Mouse (Mus musculus): ENCODE data around the gene Hhatl. TPM values are rescaled to one million over a fixed set of nuclear protein-coding genes. Genes with fewer than 3 reads are reported as not detected.
A peak's percentile ranks its signal among the peaks of the same experiment; 100 is the strongest.

The Hhatl gene
- 100 to 1,000 TPM; 164 to 169 TPM for total RNA-seq (2021)
- long read RNA-seq, experiment 1, transcript Hhatl-201 (12 exons, 1,870 nt) = major isoform, 127 of 309 reads
- long read RNA-seq, experiment 1, partial matches to known transcripts = 89 of 309 reads
- long read RNA-seq, experiment 1, other reads (novel, unspliced or antisense) = 93 of 309 reads
- long read RNA-seq, experiment 2, transcript Hhatl-201 (12 exons, 1,870 nt) = major isoform, 193 of 375 reads
- long read RNA-seq, experiment 2, partial matches to known transcripts = 104 of 375 reads
- long read RNA-seq, experiment 2, other reads (novel, unspliced or antisense) = 78 of 375 reads

GRCm38 (mm10) chr9:121791757-121792521 lies at the start of gene Hhatl:
Gene Hhatl, minus strand, starts transcription at chr9:121792507.
- peak; percentile 47 to 51 for DNase-seq (ENCODE audit: low spot score in 2 of 2)

GRCm38 (mm10) chr9:121839622-121839965 lies 47.3 kb upstream of the Hhatl start:
- no peak for DNase-seq (ENCODE audit: low spot score in 2 of 2)

- peak in 1 of 2 experiments; percentile 75 for DNase-seq (ENCODE audit: low spot score in 2 of 2)
Observed at GRCm38 (mm10) chr9:121838829-121839621, 46.7 kb upstream of the Hhatl start, which contains the start of gene Ccdc13. Gene Ccdc13, minus strand, starts transcription at chr9:121839461.

- DNase-seq (ENCODE audit: low spot score in 2 of 2) = no peak
Observed at GRCm38 (mm10) chr9:121838008-121838407, 45.7 kb upstream of the Hhatl start.

DNA sequence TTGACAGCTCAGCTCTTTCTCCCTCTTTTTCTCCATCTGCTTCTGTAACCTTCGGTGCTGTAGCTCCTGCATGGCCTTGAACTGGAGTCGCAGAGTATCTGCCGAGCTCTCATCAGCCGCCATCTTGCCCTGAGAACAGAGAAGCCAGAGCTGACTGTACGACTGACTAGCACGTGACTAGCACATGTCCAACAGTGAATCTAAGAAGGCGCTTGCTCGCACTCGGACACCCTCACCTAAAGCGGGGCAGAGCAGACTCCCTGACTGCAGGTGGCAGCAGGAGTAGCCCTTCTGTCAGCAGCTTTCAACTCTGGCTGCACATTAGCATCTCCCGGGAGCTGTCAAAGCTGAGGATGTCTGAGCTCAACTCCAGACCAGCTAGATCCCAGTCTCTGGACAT lies 41.5 kb upstream of the Hhatl start:
- DNase-seq (ENCODE audit: low spot score in 2 of 2) = no peak

DNA sequence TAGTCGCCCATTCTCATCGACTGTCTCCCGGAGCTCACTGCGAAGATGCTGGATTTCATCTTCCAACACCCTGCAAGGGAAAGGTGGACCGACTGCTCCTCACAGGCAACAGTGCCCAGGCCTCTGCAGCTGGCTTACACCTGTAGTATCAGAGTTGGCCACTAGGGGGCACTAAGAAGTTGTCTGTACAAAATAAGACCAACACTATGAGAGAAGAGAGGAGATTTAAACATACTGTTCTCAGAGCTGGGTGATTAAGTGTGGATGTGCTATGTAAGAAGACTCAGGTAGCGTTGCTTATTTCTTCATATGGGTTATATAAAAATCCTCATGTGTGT lies 38.6 kb upstream of the Hhatl start:
- DNase-seq (ENCODE audit: low spot score in 2 of 2) = peak; percentile 68 to 82

DNA sequence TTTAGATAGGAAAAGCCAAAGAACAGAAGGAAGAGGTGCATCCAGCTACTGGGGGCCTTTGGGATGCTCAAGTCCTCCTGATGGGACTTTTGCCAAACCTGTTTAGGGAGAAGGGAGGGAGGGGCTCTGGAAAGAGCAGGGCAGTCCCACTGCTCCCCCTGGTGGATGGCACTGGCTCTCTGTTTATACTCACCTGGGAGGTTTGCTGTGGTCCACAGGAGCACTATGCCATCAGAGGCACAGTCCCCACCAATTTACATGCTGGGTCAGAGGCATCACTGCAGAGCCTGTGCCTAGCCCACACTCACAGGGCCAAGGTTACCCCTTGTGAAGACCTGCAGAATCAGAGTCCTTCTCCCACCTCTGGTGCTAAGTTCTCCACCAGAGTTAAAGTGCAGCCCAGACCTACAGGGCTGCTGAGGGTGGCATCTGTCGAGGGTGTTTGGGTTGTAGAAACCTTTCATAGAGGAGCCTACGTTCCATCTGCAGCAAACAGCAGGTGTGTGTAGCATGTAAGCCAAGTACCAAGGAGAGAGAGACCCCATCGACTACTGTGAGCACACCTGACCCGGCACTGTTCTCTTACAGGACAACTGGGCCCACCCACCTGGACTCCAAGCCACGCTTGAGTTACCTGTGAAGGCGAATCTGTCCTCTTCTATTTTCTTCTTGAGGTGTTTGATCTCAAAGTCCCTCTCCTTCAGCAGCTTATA lies 38.1 kb upstream of the Hhatl start:
- no peak for DNase-seq (ENCODE audit: low spot score in 2 of 2)

- no peak for DNase-seq (ENCODE audit: low spot score in 2 of 2)
Observed at GRCm38 (mm10) chr9:121829270-121829992, 37.1 kb upstream of the Hhatl start.

- DNase-seq (ENCODE audit: low spot score in 2 of 2) = no peak
Observed at GRCm38 (mm10) chr9:121828314-121828713, 36.0 kb upstream of the Hhatl start.

- no peak for DNase-seq (ENCODE audit: low spot score in 2 of 2)
Observed at GRCm38 (mm10) chr9:121826356-121826755, 34.0 kb upstream of the Hhatl start.

DNA sequence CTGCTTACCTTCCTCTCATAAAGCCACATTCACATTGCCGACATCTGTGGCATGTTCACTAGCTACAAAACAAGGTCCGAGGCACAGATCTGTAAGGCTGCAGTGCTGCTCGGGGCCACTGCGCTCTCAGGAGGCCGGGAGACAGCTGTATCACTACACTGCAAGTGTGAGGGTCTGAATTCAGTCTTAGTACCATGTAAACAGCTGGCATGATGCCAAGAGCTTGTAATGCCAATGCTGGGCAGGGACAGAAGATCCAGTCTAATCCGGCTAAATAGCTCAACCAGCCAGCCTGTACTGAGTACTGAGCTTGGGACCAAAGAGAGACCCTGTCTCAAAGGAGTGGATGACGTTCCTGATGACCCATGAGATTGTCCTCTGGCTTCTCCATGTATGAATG lies 31.7 kb upstream of the Hhatl start:
- no peak for DNase-seq (ENCODE audit: low spot score in 2 of 2)

- DNase-seq (ENCODE audit: low spot score in 2 of 2) = no peak
Observed at GRCm38 (mm10) chr9:121823051-121823450, 30.7 kb upstream of the Hhatl start.

DNA sequence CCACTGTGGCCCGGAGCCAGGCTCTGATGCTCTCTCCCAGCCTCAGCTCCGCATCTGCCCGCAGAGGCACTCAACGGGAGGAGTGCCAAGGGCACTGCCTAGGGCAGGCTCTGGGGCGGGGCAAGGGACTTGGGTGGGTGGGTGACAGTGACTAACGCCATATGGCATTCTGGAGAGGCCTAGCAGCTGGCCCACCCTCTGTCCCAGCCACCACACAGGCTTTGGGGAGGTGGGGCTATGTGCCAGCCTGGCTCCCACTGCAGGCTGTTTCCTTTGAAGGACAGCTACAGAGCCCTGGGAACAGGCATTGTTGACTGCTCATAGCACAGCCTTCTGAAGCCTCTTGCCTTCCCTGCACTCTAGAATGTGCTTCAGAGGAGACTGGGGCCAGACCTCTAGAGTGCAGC lies 30.3 kb upstream of the Hhatl start:
- no peak for DNase-seq (ENCODE audit: low spot score in 2 of 2)

- no peak for DNase-seq (ENCODE audit: low spot score in 2 of 2)
Observed at GRCm38 (mm10) chr9:121820765-121821164, 28.5 kb upstream of the Hhatl start.

- DNase-seq (ENCODE audit: low spot score in 2 of 2) = no peak
Observed at GRCm38 (mm10) chr9:121819771-121820471, 27.6 kb upstream of the Hhatl start.

DNA sequence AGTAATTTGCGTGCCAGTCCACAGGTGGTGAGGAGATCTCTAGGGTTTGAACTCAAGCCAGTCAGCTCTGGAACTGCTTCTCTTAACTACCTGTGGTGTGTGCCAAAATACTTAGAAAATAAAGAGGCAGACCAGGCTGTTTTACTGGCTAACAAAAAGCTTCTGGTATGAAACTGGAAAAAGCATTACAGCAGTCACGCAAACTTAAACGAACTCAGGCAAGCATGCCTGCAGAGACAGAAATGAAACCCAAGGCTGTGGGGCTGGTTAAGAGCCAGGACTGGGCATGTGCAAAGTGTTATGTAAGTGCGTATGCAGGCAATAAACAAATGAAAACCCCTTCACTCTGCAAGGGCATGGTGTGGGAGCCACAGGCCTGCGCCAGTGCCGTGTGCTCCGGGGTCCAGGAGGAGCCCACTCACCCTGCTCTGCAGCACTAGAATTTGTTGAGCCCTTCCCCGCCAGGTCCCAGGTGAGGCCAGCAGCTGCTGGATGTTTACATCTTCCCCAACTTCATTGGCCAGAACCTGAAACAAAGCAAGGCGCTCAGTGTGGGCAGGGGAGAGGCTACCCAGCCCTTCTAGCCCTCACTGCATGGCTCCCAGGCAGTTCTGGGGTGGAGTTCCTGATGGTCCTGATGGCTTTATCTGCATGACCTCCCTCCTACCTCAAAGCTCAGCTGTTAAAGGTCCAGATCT lies 26.9 kb upstream of the Hhatl start:
- DNase-seq (ENCODE audit: low spot score in 2 of 2) = peak in 1 of 2 experiments; percentile 42

DNA sequence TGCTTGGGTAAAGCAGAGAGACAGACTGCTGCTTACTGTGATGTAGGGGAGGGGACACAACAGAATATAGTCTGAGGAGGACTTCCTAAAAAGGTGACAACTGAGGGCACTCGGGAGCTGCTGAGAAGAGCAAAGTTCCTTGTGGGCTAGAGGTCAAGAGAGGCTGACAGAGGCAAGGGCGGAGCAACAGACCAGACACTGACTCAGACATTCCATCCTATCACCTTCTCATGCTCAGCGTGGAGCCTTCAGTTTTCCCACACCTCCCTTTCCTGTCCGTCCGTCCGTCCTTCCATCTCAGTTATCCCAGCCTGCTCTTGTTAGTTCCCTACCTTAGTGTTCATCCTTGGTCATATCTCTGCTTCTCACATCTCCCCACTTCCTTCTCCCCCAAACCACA lies 22.9 kb upstream of the Hhatl start:
- DNase-seq (ENCODE audit: low spot score in 2 of 2) = no peak

- DNase-seq (ENCODE audit: low spot score in 2 of 2) = no peak
Observed at GRCm38 (mm10) chr9:121810081-121810821, 17.9 kb upstream of the Hhatl start.

GRCm38 (mm10) chr9:121808511-121808910 lies 16.2 kb upstream of the Hhatl start:
- DNase-seq (ENCODE audit: low spot score in 2 of 2) = no peak

Data from gastrocnemius, postnatal 4 days (tissue).